Mouse (Mus musculus): ENCODE data around the gene Map6.

The Map6 gene

GRCm38 (mm10) chr7:99314565-99314964 lies 47.3 kb downstream of the Map6 start:
- in situ Hi-C loops (cut with MboI, MseI) = no loop called here

DNA sequence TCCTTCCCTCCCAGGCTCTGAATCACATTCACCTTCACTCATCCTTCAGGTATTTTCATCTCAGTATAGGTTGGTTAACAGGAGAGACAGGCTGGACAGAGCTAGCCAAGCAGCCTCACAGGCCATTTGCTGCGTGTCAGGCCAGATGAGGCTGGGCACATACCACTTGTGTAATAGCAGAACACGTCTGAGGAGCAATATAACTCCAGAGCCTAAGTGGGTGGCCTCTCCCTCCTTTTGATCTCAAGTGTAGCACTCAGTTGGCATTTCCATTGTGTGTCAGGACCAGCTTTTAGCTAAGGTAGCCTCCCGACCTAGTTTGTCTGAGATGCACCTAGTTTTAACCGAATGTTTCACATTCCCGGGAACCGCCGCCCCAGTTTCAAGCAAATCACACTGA lies 49.0 kb downstream of the Map6 start:
- in situ Hi-C loops (cut with MboI, MseI) = no loop called here

GRCm38 (mm10) chr7:99317475-99317874 lies 50.2 kb downstream of the Map6 start:
- in situ Hi-C loops (cut with MboI, MseI) = no loop called here

GRCm38 (mm10) chr7:99320524-99320923 lies 53.3 kb downstream of the Map6 start:
- in situ Hi-C loops (cut with MboI, MseI) = no loop called here

DNA sequence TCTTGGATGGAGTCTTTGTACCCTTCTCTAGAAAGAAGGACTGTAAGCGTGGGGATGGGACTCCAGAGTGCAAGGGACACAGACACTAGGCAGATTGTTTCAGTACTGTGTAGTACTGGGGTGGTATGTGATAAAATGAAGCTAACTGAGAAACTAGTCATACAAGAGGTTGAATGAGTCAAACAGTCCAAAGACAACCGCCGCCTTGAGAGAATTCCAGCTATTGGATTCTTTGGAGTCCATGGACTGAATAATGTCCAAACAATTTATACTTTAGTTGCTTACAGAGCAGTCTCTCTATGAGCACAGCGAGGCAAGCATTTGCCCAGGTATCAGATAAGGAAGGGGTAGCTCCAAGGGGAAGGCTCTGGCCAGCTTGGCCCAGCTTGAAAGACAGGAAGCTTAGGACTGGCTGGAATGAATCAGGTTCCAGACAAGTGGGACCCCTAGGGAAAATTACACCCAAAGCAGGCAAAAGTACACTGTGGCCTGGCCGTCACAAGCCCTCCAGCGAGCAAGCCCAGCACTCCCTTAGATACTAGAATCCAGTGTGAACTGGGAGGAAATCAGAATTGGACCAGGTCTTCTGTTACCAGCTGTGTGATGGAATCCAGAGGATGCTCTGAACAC lies 55.6 kb downstream of the Map6 start:
- in situ Hi-C loops (cut with MboI, MseI) = no loop called here

DNA sequence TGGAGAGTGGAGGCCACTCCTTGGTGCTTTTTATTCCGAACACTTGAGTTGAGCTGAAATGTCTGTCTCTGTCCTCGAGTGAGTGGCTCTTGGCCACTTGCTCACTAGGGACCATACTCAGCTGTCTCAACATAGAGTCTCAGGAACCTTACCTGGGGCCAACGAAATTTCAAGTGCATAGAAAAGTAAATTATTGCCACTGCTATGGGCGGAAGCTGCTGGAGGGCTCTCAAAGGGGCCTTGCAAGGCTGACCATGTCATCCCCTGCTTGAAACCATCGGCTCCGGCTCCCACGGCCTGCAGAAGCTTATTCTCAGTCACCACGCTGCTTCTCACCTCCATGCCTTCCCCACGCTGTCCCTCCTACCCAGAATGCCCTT lies 56.1 kb downstream of the Map6 start:
- in situ Hi-C loops (cut with MboI, MseI) = no loop called here

DNA sequence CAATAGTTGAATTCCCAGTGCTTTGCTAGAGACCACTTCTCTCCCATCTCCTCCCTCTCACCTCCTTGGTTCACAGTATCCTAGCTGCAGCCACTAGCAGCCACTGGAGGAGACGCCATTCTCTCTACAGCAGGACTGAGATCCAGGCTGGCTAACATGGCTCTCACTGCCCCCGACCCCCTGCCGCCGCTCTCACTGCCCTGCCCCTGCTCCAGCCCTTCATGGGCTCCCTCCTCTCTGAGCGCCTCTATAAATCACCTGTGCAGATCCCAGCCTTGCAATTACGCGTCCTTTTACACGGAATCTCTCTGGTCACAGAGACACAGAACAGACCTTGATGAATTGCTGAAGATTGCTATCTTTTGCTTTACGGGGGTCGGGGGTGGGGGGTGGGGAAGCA lies 57.6 kb downstream of the Map6 start:
- in situ Hi-C loops (cut with MboI, MseI) = no loop called here

DNA sequence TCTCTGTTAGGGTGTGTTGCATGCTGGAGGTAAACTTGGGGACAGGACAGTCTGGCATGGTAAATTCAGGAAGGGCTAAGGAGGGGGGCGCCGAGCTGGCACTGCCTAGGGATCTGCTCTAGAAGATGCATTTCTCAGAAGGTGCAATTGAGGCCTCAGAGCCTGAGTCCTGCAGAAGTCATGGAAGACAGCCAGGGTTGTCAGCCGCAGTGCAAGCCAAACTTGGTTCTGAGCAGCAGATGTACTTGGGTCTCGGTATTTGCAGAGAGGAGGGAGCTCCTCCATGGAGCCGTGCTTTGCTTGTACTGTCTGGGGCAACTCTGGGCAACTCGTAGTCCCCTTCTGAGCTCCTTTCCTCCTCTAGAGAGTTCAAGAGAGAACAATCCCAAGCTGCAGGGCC lies 58.9 kb downstream of the Map6 start:
- in situ Hi-C loops (cut with MboI, MseI) = no loop called here

- in situ Hi-C loops (cut with MboI, MseI) = no loop called here
Measured at GRCm38 (mm10) chr7:99328847-99329246, 61.6 kb downstream of the Map6 start.

- in situ Hi-C loops (cut with MboI, MseI) = no loop called here
Measured at GRCm38 (mm10) chr7:99330012-99330411, 62.8 kb downstream of the Map6 start.

- in situ Hi-C loops (cut with MboI, MseI) = no loop called here
Measured at GRCm38 (mm10) chr7:99332774-99333480, 65.7 kb downstream of the Map6 start.

GRCm38 (mm10) chr7:99340736-99341135 lies 73.5 kb downstream of the Map6 start:
- in situ Hi-C loops (cut with MboI, MseI) = no loop called here

- in situ Hi-C loops (cut with MboI, MseI) = no loop called here
Measured at GRCm38 (mm10) chr7:99343577-99343976, 76.3 kb downstream of the Map6 start.

DNA sequence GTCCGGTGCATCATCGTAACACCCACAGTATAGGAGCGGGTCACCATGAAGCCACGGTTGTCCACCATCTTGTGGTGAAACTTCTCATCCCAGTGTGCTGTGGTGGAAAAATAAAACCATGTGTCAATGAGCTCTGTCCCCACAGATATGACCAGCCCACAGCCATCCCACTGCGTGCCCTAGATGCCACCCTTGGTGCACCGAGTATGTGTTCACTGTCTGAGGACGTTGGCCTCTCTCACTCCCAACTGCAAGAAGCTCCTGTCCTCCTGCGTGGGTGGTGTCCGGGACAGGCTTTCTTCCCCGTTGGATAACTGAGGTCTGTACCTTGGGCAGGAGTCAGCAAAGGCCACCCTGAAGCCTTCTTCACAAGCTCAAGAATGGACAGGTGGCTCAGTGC lies 80.0 kb downstream of the Map6 start:
- in situ Hi-C loops (cut with MboI, MseI) = no loop called here

- in situ Hi-C loops (cut with MboI, MseI) = no loop called here
Measured at GRCm38 (mm10) chr7:99348883-99349282, 81.6 kb downstream of the Map6 start.

DNA sequence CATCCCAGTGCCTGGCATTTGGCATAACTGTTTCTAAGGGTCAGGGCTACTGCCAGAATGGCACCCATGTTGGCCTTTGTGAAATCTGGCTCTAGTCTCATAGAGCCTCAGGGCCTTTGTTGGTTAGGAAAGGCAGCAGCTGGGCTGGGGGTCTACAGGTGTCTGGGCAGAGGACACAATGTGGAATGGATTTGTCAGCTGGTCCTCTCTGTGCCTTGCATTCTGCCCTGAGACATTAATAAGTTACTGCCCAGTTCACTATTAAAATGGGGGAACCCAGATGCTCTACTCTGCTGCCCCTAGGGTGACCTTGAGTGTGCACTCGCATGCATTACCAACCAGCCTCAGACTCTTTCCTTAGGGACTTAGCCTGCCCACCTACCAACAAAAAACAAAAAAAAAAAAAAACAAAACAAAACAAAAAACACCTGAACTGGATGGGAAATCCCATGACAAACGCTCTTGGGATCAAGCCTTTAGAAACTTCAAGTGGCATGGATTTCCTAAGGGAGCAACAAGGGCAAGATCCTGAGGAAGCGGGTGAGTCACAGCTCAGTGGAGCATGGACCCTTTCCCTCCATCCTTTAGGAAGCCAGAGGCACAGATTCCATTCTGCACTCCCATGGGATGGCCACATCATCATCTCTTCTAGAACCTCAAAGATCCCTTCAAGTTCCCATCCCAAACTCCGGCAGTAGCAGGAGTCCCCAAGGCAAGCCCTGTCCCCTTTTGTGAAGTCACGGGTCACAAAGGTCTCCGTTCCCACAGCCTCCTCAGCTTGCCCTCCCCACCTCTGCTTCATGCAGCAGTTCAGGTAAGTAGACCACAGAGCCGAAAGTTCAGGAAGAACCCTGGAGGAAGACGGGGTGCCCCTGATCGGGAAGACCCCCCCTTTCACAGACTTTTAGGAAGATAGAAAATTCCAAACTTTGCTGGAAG lies 82.8 kb downstream of the Map6 start:
- in situ Hi-C loops (cut with MboI, MseI) = no loop called here

DNA sequence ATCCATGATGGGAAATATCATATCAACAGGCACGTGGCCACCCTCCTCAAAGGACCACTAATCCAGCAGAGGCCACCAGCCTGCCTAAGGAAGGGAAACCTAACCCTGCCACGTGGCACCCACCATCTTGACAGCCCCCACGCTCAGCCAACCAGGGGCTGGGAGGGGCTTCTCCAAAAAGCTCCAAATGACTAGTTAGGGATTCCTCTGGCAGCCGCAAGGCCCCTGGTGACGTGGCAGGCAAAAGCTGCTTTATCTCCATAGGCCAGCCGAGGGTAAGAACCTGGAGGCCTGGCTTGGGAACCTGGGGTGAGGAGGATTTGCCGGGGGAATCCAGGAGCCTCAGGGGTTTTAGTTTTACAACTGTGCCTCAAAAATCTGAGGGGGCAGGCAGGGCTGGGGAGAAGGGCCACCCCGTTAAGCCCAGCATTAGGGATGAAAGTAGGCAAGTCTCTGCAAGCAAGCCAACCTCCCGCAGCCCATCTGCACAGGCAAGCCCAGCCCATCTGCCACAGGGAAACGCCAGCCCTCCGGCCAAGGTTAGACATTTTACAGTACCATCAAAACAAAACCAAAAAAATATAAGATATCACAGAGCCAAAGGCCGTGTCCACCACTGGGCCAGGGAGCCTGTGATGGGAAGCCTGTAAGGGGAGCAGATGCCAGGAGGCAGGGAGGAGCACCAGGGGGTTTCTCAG lies 84.0 kb downstream of the Map6 start:
- in situ Hi-C loops (cut with MboI, MseI) = no loop called here

DNA sequence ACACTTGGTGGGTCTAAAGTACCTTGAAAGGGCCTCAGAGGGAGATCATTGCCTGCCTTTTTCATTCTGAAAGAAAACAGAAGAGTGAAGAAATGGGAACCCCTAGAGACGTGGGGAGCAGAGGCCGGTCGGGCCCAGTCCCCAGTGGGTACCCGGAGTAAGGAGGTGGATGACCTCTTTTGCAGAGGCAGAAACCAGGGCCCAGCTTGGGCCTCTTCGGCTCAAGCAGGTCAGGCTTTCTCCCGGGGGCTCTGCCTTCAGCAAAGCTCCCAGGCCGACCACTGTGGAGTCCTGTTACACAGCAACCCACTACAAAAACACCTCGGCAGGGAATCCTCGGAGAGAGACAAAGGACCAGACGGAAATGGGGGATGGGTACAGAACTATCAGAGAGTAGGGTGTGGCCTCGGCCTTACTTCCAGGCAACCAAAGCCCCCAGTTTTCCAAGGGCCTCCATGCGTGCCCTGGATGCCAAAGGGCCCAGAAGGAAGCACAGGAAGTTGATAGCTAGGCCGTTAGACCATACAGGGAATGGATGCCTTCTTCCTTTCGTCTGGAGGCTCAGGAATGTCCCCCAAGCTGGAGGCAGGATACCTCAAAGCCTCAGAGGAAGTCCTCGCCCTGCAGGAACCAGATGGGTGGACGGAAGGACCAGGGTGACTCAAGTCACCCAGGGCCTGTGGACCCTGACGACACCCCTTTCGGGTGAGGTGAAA lies 84.7 kb downstream of the Map6 start:
- in situ Hi-C loops (cut with MboI, MseI) = no loop called here

DNA sequence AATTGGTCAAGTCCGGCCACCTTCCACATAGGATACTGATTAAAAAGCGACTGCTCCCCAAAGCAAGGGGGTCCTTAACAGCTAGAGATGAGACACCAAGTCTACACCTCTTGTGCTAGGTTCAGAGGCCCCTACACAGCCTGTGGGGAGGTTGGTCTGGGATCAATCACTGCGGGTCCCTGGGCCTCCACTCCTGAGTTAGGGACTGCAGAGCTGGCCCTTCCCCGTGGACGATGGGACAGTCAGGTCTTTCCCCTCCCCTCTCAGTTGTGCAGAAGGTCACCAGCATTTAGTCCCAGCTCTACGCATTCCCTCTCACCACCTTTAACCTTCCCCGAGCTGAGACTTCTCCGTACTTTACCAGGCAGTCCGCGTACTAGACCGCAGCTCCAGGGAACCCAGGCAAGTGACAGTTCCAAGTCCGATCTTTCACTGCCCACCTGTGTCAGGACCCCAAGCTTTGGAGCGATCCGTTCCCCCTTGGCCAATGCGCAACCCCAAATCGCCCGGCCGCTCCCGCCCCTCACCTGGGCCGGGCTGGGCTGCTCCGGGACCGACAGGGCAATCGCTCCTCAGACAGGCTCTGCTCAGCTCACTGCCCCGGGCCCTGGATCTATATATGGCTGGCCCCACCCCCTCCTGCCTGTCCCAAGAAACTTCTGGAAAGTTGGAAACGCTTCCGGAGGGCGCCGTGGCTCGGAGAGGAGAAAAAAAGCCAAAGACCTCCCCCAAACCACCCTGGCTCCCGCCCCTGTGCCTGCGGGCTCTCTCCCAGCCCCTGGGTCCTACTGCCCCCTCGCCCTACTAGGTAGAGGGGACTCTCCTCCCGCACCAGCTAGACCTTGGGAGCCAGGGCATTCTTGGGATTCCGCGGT lies 85.5 kb downstream of the Map6 start, which contains the start of gene Serpinh1:
Serpinh1 (minus strand) TSS at position 714 of the 875 bp plus-strand sequence.
- in situ Hi-C loops (cut with MboI, MseI) = no loop called here

GRCm38 (mm10) chr7:99355731-99356131 lies 88.5 kb downstream of the Map6 start:
- in situ Hi-C loops (cut with MboI, MseI) = no loop called here
